Mouse (Mus musculus) left cerebral cortex, postnatal 10 days (tissue): Measurements from ENCODE around the gene Igsf11. TPM values are rescaled to one million over a fixed set of nuclear protein-coding genes. Genes with fewer than 3 reads are reported as not detected.

Experiments
- DNase-seq, 2 experiments: peaks; one replicate each; pipeline ENCODE4 v3.0.0; 2021 to 2022; ENCODE audit warnings: low spot score in 2 of 2, mixed read lengths in 1 of 2; ENCODE audit errors: extremely low spot score in 1 of 2
- intact Hi-C: fragments of 180-260 bp; cut with DNase I; formaldehyde crosslinking; loops from one replicate; pipeline ENCODE4 v1.15.1; 2025
- total RNA-seq, 2 experiments: library from RNA; stranded (reverse); gene quantifications; 2 replicates each; pipeline ENCODE4 v1.2.3; 2021

The Igsf11 gene
- total RNA-seq, 2 experiments from 2014 or later, result 23.6 to 28.1 TPM

DNA sequence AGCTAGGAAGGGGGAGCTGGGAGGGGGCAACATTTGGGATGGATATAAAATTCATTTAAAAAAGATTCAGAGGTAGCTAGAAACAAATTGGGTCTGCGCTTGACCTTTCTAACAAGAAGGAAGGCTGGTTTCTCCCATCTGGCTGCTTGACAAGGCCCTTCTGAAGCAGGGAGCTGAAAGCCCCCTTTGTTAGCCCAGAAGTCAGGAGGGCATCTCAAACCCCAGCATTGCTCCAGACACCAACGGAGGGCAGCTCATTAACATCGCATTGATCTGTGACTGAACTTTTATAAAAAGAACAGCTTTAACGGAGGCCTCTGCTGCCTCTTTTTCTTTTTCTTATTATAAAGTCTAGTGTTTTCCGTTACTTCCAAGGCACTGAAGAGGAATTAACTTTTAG lies 151.9 kb downstream of the Igsf11 start:
- intact Hi-C loops, result no loop called here

GRCm38 (mm10) chr16:39048889-39049288 lies 156.4 kb downstream of the Igsf11 start:
- intact Hi-C loops, result loop anchor here (5.0 kb wide), 2 partner anchors 92 to 147 kb away; no protein-coding TSS in a partner anchor
- peak; percentile 37 to 57 for DNase-seq

More for the DNA sequence above, 151.9 kb downstream of the Igsf11 start:
- DNase-seq, result no peak

DNA sequence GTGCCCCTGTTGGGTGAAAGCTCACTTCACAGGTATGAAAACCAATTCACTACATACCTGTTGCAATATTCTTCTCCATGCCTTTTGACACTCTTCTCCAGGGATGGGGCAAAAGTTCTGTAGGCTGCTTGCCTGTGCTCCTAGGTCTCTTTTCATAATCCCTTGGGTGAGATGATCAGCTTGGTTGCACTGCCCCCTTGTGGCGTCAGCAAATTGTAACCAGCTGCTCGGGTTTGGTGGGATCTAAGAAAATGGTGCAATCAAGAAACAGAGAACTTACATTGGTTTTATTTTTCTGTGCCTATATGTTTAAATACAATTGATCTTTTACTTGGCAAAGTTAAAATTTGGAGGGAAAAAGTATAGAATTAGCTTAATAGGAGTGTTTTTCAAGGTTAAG lies 160.5 kb downstream of the Igsf11 start:
- peak; percentile 78 to 79 for DNase-seq
- intact Hi-C loops, result loop anchor here (1.0 to 10.0 kb wide), 3 partner anchors 194 to 498 kb away; partner anchors contain the start of genes B4galt4, Poglut1 and Tmem39a

DNA sequence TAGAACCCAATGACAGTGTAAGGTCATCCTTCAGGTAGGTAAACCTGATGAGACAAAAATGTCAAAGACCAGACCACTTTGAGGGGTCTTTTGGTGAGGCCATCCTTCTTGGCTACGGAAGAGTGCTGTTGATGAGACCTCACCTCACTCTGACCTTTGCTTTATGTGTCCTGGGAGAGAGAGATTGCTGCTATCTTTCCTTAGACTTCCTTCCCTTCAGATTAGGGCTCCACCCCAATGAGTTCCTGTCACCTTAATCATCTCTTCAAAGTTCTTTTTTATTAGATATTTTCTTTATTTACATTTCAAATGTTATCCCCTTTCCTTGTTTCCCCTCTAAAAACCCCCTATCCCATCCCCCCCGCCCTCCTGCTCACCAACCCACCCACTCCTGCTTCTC lies 161.3 kb downstream of the Igsf11 start:
- intact Hi-C loops, result loop anchor here (1.0 to 10.0 kb wide), 3 partner anchors 194 to 499 kb away; partner anchors contain the start of genes B4galt4, Poglut1 and Tmem39a
- no peak for DNase-seq

DNA sequence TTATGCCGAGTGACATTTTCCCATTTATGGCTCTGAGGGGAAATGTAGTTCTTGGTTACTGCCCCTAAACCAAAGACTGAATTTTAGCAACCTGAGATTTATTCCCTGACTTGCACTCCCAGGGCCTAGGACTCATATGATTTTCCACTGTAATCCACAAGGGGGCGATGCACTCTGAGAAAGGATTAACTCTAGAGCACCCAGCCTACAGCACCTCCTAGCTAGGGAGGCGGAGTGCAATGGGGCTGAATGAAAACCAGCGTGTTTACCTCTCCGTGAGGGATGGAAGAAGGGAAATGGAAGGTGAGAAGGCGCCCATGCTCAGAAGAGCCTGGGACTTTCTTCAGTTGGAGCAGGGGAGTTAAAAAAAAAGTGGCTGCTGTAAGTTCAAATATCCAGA lies 163.6 kb downstream of the Igsf11 start:
- DNase-seq, result peak in 1 of 2 experiments; percentile 40
- intact Hi-C loops, result loop anchor here (10.0 kb wide), 2 partner anchors 311 to 501 kb away; partner anchors contain the start of genes B4galt4, Poglut1 and Tmem39a

DNA sequence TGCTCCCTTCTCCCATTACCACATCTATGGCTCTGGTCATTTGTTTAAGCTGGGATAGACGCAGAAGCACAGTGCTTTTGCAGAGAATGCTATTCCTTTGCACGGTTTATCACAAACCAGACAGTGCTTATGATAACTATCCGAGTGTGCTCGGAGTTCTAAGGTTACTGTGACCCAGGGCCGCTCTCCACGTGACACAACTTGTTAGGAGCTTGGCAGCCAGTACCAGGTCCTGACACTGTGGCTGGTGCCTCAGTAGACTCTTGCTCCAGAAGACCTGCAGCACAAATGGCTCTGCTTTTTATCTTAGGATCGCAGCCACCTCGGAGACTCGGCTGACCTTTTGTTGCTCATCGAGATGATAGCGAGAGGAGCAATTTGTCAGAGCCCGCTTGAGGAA lies 164.5 kb downstream of the Igsf11 start:
- intact Hi-C loops, result loop anchor here (10.0 kb wide), 2 partner anchors 312 to 502 kb away; partner anchors contain the start of genes B4galt4, Poglut1 and Tmem39a

GRCm38 (mm10) chr16:39058869-39059268 lies 166.4 kb downstream of the Igsf11 start:
- no peak for DNase-seq
- intact Hi-C loops, result loop anchor here (10.0 kb wide), 2 partner anchors 314 to 504 kb away; partner anchors contain the start of genes B4galt4, Poglut1 and Tmem39a

More for the DNA sequence above, 164.5 kb downstream of the Igsf11 start:
- no peak for DNase-seq

GRCm38 (mm10) chr16:39062596-39062995 lies 170.1 kb downstream of the Igsf11 start:
- no peak for DNase-seq
- intact Hi-C loops, result no loop called here

- intact Hi-C loops, result no loop called here
- DNase-seq, result no peak
Measured at GRCm38 (mm10) chr16:39065576-39065975, 173.1 kb downstream of the Igsf11 start.

DNA sequence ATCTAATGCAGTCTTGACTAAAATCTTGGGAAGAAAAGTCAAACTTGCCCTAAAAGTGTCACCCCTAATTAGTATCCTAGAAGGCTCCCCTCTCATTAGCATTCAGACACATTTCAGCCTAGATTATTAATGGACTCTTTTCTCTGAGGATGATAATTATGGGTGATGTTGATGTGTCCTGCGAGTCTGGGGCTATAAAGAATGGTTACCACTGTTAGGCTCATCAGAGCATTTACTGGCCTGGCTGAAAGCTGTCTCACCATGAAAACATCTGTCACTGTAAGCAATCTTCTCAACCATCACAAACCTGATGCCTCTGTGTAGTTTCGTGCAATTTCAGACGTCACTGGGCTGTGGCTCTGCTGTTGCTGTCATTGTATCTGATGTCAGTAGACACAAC lies 179.0 kb downstream of the Igsf11 start:
- DNase-seq, result no peak
- intact Hi-C loops, result no loop called here

Other genes starting within 250 kb of the Igsf11 start
- gene Arhgap31, start 179.4 kb upstream of the Igsf11 start, total RNA-seq, result 10 to 100 TPM; 17.7 to 18.9 TPM
- gene B4galt4, start 150.4 kb upstream of the Igsf11 start, total RNA-seq, result 10 to 100 TPM; 19.2 to 22.1 TPM
- under 1 TPM; 0.93 to 0.99 TPM for gene Upk1b, start 92.3 kb upstream of the Igsf11 start, total RNA-seq
- not detected for gene 4930435E12Rik, start 63.9 kb upstream of the Igsf11 start, total RNA-seq